Mouse (Mus musculus): Measurements from ENCODE around the gene Armc2.

DNA sequence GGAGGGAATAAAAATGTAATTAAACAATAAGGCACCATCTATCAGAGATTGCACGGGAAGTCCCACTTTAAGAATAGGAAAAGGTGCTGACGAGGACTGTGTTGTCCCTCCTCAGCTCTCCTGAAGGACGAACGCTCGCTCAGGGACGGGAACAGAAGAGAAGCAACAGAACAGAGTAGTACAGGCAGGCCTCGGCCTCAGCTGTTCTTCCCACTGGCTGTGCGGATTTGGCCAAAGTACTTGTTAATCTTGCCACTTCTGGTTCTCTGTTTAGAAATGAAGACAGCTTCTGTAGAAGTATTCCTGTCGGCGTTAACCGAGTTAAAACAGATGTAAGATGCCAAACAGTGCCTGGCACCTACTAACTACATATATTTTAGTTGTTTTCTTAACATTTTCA is 139.9 kb downstream of the Armc2 start:
- TF ChIP-seq CTCF (IDR thresholded peaks at IDR 0.05; ENCODE audit: low read depth) (no peak), EP300 (IDR thresholded peaks at IDR 0.05; ENCODE audit: low read depth) (no peak)

All from liver, postnatal 0 days (tissue).